Mouse (Mus musculus): ENCODE results near the gene Tradd. TPM values are rescaled to one million over a fixed set of nuclear protein-coding genes. Genes with fewer than 3 reads are reported as not detected.

Tradd gene
- polyA plus RNA-seq (2014; fragmentation: Nextera tagmentation; extraction: Ambion mirVana) = 13.5 and 14.3 TPM in 2 replicates

DNA sequence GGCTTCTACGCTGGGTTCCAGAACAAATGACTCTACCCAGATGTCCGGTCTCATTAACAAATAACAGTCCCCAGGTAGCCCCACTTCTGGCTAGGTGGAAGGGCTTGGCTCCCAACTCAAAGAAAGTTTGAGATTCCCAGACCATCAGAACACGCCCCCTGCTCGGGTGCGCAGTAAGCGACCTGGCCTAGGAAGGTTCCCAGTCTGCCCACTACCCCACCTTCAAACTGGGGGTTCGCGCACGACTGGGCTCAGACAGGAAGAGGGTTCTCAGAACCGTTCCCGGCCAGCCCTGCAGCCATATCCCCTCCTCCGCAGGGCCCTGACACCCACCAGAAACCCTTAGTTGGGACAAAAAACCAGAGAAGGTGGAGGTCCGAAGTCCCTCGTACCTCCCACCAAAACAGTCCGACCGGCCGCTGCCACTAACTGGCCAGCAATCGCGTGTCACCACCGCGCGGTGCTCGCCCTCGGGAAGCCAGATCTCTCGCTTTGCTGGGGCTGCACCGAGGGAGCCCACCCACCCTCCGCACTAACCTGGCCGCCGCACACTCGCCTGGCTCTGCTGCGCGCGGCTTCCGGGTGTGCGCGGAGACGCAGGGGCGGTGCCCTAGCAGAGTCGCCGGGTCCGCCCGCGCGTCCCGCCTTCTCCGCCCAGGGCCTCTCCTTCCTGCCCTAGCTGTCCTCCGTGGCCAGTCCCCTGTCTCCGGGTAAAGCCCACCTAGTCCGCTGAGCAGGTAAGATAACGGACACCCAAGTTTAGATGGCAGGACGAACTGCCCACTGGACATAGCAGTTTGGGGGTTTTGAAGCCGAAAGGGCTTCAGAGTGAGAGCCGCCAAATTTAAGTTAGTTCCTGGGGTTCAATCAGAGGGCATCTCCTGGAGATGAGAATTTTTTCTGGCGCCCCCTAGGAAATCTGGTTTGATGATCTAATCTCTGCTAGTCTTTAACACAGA is at the start of gene Tradd, which contains the start of gene Fbxl8:
Tradd (minus strand) TSS at position 586 of the 959 bp plus-strand sequence.
Fbxl8 (plus strand) TSS at position 625 of the 959 bp plus-strand sequence.
- WGBS = 2% methylated on average over 54 of the region's 54 CpGs
- peak; percentile 69 for DNase-seq (ENCODE audit: low spot score)
- peak; percentile 17; the same call in 1 of the 2 replicates for ATAC-seq (ENCODE audit: low FRiP score)
- peak within 1 kb of the TSS; percentile 60 for H3K4me3 ChIP-seq (ENCODE audit: low read depth, low read length)
- H3K4me1 ChIP-seq (replicated peaks; ENCODE audit: control insufficient read depth, insufficient read depth, low read length) = peaks cover 8% of the 10 kb centered on the region; the same call in 1 of the 2 replicates
- H3K9me3 ChIP-seq (ENCODE audit: control insufficient read depth, low read length) = no peaks in the 10 kb centered on the region
- no peak within 1 kb of the TSS for H3K27ac ChIP-seq (ENCODE audit: low read depth, low read length)
- H3K4me2 ChIP-seq (replicated peaks; ENCODE audit: low read depth, low read length) = peak within 1 kb of the TSS; percentile 81
- H3K9ac ChIP-seq (ENCODE audit: low read depth, low read length) = peak within 1 kb of the TSS; percentile 53
- H3K36me3 ChIP-seq (ENCODE audit: control insufficient read depth, insufficient read depth, low read length) = no peaks in the 10 kb centered on the region
- H3K27me3 ChIP-seq (ENCODE audit: control insufficient read depth, insufficient read depth, low read length) = peaks cover 80% of the 10 kb centered on the region

DNA sequence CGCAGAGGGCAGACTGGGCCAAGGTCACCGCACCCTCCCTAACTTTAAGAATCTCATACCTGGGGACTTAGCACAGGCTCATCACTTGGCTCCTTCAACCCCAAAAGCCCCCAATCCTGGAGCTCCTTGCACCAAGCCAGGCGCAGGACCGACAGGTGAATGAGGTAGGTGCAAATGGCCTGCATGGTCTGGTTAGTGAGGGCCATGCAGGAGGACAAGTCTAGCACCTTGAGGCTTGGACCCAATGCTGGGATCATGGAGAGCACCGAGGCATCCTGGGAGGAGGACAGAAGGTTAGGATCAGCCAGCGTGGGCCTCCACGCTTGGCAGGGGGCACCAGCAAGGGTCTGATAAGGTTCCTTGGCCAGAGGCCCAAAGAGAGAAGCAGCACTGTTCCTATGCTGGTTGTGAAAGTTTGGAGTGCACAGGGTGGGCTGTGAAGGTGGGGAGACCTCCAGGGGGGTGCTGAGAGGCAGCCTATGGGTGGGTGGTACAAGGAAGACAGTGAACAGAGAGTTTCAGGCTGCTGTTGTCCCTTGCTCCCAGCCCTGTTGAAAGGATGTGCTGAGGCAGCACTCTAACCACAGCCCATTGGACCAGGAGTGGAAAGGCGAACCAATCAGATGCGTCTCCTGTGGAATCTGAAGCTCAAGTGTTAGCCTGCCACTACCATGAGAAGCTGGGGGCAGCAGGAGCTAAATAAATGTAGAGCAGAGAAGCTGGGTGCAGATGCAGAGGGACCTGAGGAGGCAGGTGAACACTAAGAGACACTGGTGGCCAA is 49.4 kb upstream of the Tradd start:
- 0 out of 2 replicates have a peak, but pooled peaks cover 2% of the 10 kb centered on the region for H3K36me3 ChIP-seq (ENCODE audit: control insufficient read depth, insufficient read depth, low read length)
- H3K4me1 ChIP-seq (replicated peaks; ENCODE audit: control insufficient read depth, insufficient read depth, low read length) = no peaks in the 10 kb centered on the region
- no peaks in the 10 kb centered on the region for H3K9me3 ChIP-seq (ENCODE audit: control insufficient read depth, low read length)
- ATAC-seq (ENCODE audit: low FRiP score) = 0 out of 2 replicates have a peak, but pooled peaks have one; percentile 27
- H3K4me2 ChIP-seq (replicated peaks; ENCODE audit: low read depth, low read length) = no peak overlapping the region
- DNase-seq (ENCODE audit: low spot score) = no peak
- no peak overlapping the region for H3K27ac ChIP-seq (ENCODE audit: low read depth, low read length)
- H3K27me3 ChIP-seq (ENCODE audit: control insufficient read depth, insufficient read depth, low read length) = no peaks in the 10 kb centered on the region
- 85% methylated on average over 9 of the region's 9 CpGs for WGBS
- no peak overlapping the region for H3K9ac ChIP-seq (ENCODE audit: low read depth, low read length)
- H3K4me3 ChIP-seq (ENCODE audit: low read depth, low read length) = no peak overlapping the region

DNA sequence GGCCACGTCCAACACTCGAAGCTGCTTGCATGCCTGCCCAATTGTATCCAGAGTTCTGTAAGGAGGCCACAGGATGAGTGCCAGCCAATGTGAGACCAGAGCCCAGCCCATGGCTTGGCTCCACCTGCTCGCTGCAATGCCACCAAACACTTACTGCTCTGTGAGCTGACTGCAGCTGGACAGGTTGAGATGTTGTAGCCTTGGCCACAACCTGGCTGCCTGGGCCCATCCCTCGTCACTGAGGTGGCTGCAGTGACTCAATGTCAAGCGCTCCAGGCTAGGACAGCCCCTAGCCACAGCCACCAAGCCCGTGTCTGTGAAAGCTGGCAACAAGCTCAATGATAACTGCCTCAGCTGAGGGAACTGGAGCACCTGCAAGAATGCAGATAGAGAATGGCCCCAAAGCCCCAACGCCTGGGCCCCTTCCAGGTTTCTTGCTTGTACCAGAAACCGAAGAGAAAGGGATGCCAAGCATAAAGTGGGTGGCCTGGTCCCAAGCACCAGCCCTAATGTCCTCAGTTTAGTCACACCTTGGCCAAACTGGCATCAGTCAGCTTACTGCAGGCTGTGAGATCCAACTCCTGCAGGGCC is 48.6 kb upstream of the Tradd start:
- Histone ChIP-seq H3K9ac (ENCODE audit: low read depth, low read length) (no peak overlapping the region), H3K4me3 (ENCODE audit: low read depth, low read length) (no peak overlapping the region), H3K4me1 (replicated peaks; ENCODE audit: control insufficient read depth, insufficient read depth, low read length) (no peaks in the 10 kb centered on the region), H3K4me2 (replicated peaks; ENCODE audit: low read depth, low read length) (no peak overlapping the region), H3K27me3 (ENCODE audit: control insufficient read depth, insufficient read depth, low read length) (no peaks in the 10 kb centered on the region), H3K9me3 (ENCODE audit: control insufficient read depth, low read length) (no peaks in the 10 kb centered on the region), H3K27ac (ENCODE audit: low read depth, low read length) (no peak overlapping the region), H3K36me3 (ENCODE audit: control insufficient read depth, insufficient read depth, low read length) (0 out of 2 replicates have a peak, but pooled peaks cover 2% of the 10 kb centered on the region)
- 93% methylated on average over 8 of the region's 8 CpGs for WGBS
- ATAC-seq (ENCODE audit: low FRiP score) (no peak), DNase-seq (ENCODE audit: low spot score) (no peak)

DNA sequence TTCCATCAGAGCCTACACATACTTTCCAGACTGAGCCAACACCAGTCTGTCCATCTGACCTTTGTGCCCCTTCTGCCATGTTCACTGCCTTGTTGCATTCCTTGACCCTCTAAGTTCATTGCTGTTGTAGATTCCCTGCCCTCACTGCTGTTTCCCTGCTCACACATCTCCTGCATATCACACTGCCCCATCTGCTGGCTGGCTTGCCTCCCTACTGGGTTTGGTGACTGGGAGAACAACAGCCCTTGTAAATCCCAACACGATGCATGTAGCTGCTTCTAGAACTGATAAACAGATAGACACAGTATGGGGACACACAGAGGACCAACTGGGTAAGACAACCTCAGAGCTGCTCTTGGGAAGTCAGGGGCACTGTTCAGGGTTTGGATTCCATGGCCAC is 47.3 kb upstream of the Tradd start:
- no peak overlapping the region for H3K9ac ChIP-seq (ENCODE audit: low read depth, low read length)
- no peak overlapping the region for H3K27ac ChIP-seq (ENCODE audit: low read depth, low read length)
- no peak for DNase-seq (ENCODE audit: low spot score)
- H3K9me3 ChIP-seq (ENCODE audit: control insufficient read depth, low read length) = no peaks in the 10 kb centered on the region
- H3K27me3 ChIP-seq (ENCODE audit: control insufficient read depth, insufficient read depth, low read length) = no peaks in the 10 kb centered on the region
- no peak overlapping the region for H3K4me2 ChIP-seq (replicated peaks; ENCODE audit: low read depth, low read length)
- ATAC-seq (ENCODE audit: low FRiP score) = no peak
- H3K4me1 ChIP-seq (replicated peaks; ENCODE audit: control insufficient read depth, insufficient read depth, low read length) = no peaks in the 10 kb centered on the region
- no peak overlapping the region for H3K4me3 ChIP-seq (ENCODE audit: low read depth, low read length)
- H3K36me3 ChIP-seq (ENCODE audit: control insufficient read depth, insufficient read depth, low read length) = 0 out of 2 replicates have a peak, but pooled peaks cover 5% of the 10 kb centered on the region
- WGBS = 94% methylated on average over 1 of the region's 1 CpGs

- Histone ChIP-seq H3K27ac (ENCODE audit: low read depth, low read length) (no peak overlapping the region), H3K36me3 (ENCODE audit: control insufficient read depth, insufficient read depth, low read length) (0 out of 2 replicates have a peak, but pooled peaks cover 5% of the 10 kb centered on the region), H3K4me3 (ENCODE audit: low read depth, low read length) (no peak overlapping the region), H3K9ac (ENCODE audit: low read depth, low read length) (no peak overlapping the region), H3K4me2 (replicated peaks; ENCODE audit: low read depth, low read length) (no peak overlapping the region), H3K27me3 (ENCODE audit: control insufficient read depth, insufficient read depth, low read length) (no peaks in the 10 kb centered on the region), H3K4me1 (replicated peaks; ENCODE audit: control insufficient read depth, insufficient read depth, low read length) (no peaks in the 10 kb centered on the region), H3K9me3 (ENCODE audit: control insufficient read depth, low read length) (no peaks in the 10 kb centered on the region)
- 86% methylated on average over 8 of the region's 8 CpGs for WGBS
- DNase-seq (ENCODE audit: low spot score) = no peak
- ATAC-seq (ENCODE audit: low FRiP score) = no peak
Observed at GRCm38 (mm10) chr8:105310118-105310517, 45.7 kb upstream of the Tradd start.

GRCm38 (mm10) chr8:105309142-105309847 is 44.9 kb upstream of the Tradd start:
- no peaks in the 10 kb centered on the region for H3K27me3 ChIP-seq (ENCODE audit: control insufficient read depth, insufficient read depth, low read length)
- H3K27ac ChIP-seq (ENCODE audit: low read depth, low read length) = no peak overlapping the region
- DNase-seq (ENCODE audit: low spot score) (no peak), ATAC-seq (ENCODE audit: low FRiP score) (no peak)
- no peak overlapping the region for H3K9ac ChIP-seq (ENCODE audit: low read depth, low read length)
- H3K4me3 ChIP-seq (ENCODE audit: low read depth, low read length) = no peak overlapping the region
- H3K4me1 ChIP-seq (replicated peaks; ENCODE audit: control insufficient read depth, insufficient read depth, low read length) = no peaks in the 10 kb centered on the region
- no peaks in the 10 kb centered on the region for H3K9me3 ChIP-seq (ENCODE audit: control insufficient read depth, low read length)
- 86% methylated on average over 15 of the region's 15 CpGs for WGBS
- no peak overlapping the region for H3K4me2 ChIP-seq (replicated peaks; ENCODE audit: low read depth, low read length)
- H3K36me3 ChIP-seq (ENCODE audit: control insufficient read depth, insufficient read depth, low read length) = 0 out of 2 replicates have a peak, but pooled peaks cover 5% of the 10 kb centered on the region

DNA sequence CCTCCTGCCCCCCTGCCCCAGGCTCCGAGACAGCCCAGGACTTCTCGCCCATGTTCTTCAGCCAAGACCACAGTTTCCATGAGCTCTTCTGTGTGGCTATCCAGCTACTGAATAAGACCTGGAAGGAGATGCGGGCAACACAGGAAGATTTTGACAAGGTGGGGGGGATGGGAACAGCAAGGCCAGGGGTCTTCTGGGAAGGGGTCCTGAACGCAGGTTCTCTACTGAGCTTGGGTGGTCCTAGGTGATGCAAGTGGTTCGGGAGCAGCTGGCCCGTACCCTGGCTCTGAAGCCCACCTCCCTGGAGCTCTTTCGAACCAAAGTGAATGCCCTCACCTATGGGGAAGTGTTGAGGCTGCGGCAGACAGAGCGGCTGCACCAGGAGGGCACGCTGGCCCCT is 44.0 kb upstream of the Tradd start:
- no peaks in the 10 kb centered on the region for H3K4me1 ChIP-seq (replicated peaks; ENCODE audit: control insufficient read depth, insufficient read depth, low read length)
- 93% methylated on average over 10 of the region's 10 CpGs for WGBS
- ATAC-seq (ENCODE audit: low FRiP score) = no peak
- H3K9me3 ChIP-seq (ENCODE audit: control insufficient read depth, low read length) = no peaks in the 10 kb centered on the region
- no peak overlapping the region for H3K4me3 ChIP-seq (ENCODE audit: low read depth, low read length)
- H3K9ac ChIP-seq (ENCODE audit: low read depth, low read length) = no peak overlapping the region
- H3K27ac ChIP-seq (ENCODE audit: low read depth, low read length) = no peak overlapping the region
- no peak overlapping the region for H3K4me2 ChIP-seq (replicated peaks; ENCODE audit: low read depth, low read length)
- no peaks in the 10 kb centered on the region for H3K27me3 ChIP-seq (ENCODE audit: control insufficient read depth, insufficient read depth, low read length)
- 0 out of 2 replicates have a peak, but pooled peaks cover 3% of the 10 kb centered on the region for H3K36me3 ChIP-seq (ENCODE audit: control insufficient read depth, insufficient read depth, low read length)
- no peak for DNase-seq (ENCODE audit: low spot score)

DNA sequence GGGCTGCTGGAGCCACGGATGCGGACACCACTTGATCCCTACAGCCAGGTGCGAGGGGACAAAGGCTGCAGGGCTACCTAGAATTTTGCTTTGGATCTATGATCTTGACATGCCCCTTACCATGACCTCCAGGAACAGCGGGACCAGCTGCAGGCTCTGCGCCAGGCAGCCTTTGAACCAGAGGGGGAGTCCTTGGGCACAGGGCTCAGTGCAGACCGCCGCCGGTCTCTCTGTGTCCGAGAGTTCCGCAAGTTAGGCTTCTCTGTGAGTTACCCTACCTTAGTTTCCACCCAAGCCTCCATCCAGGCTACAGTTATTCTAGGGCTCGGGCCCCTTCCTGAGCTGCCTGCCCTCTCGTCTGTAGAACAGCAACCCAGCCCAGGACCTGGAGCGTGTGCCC is 43.3 kb upstream of the Tradd start:
- Histone ChIP-seq H3K36me3 (ENCODE audit: control insufficient read depth, insufficient read depth, low read length) (0 out of 2 replicates have a peak, but pooled peaks cover 6% of the 10 kb centered on the region), H3K4me3 (ENCODE audit: low read depth, low read length) (no peak overlapping the region), H3K4me2 (replicated peaks; ENCODE audit: low read depth, low read length) (no peak overlapping the region), H3K27me3 (ENCODE audit: control insufficient read depth, insufficient read depth, low read length) (no peaks in the 10 kb centered on the region), H3K4me1 (replicated peaks; ENCODE audit: control insufficient read depth, insufficient read depth, low read length) (no peaks in the 10 kb centered on the region), H3K9me3 (ENCODE audit: control insufficient read depth, low read length) (no peaks in the 10 kb centered on the region), H3K9ac (ENCODE audit: low read depth, low read length) (no peak overlapping the region), H3K27ac (ENCODE audit: low read depth, low read length) (no peak overlapping the region)
- ATAC-seq (ENCODE audit: low FRiP score) (no peak), DNase-seq (ENCODE audit: low spot score) (no peak)
- WGBS = 95% methylated on average over 13 of the region's 13 CpGs
